Mouse (Mus musculus) heart, embryonic 16.5 days (tissue): ENCODE results near the gene Mob3b. TPM values are rescaled to one million over a fixed set of nuclear protein-coding genes. Genes with fewer than 3 reads are reported as not detected.
A peak's percentile ranks its signal among the peaks of the same experiment; 100 is the strongest.

Experiments
- ATAC-seq: fragments of 200-750 bp; cut with Nextera tagmentation; replicated peaks from 2 replicates; pipeline ENCODE4 v1.8.0; 2017; ENCODE audit warnings: moderate number of reproducible peaks; ENCODE audit not compliant: insufficient read depth, low FRiP score; ENCODE audit errors: extremely low read depth
- H3K27ac ChIP-seq: fragments of 300-500 bp; sonication (generic); 2 replicates; pipeline ENCODE4 v1.5.1; 2014; ENCODE audit warnings: mild to moderate bottlenecking, low read length, control low read depth, moderate library complexity
- H3K27me3 ChIP-seq: fragments of 300-500 bp; sonication (generic); 2 replicates; pipeline ENCODE4 v1.6.1; 2014; ENCODE audit warnings: low read length, mixed read lengths; ENCODE audit not compliant: control insufficient read depth, insufficient read depth
- H3K36me3 ChIP-seq: fragments of 300-500 bp; sonication (generic); 2 replicates; pipeline ENCODE4 v1.6.1; 2014; ENCODE audit not compliant: control insufficient read depth, insufficient read depth
- H3K4me1 ChIP-seq: fragments of 300-500 bp; sonication (generic); 2 replicates; pipeline ENCODE4 v1.6.1; 2014; ENCODE audit warnings: low read length, mixed read lengths; ENCODE audit not compliant: control insufficient read depth, insufficient read depth
- H3K4me2 ChIP-seq: fragments of 300-500 bp; sonication (generic); 2 replicates; pipeline ENCODE4 v1.6.1; 2014; ENCODE audit warnings: low read depth, mild to moderate bottlenecking, control low read depth, low read length
- H3K4me3 ChIP-seq: fragments of 300-500 bp; sonication (generic); 2 replicates; pipeline ENCODE4 v1.5.1; 2014; ENCODE audit warnings: mild to moderate bottlenecking, control low read depth, low read length
- H3K9ac ChIP-seq: fragments of 300-500 bp; sonication (generic); 2 replicates; pipeline ENCODE4 v1.6.1; 2014; ENCODE audit warnings: low read length, control low read depth
- H3K9me3 ChIP-seq: fragments of 300-500 bp; sonication (generic); replicated peaks from 2 replicates; pipeline ENCODE4 v1.6.1; 2016; ENCODE audit warnings: low read length; ENCODE audit not compliant: control insufficient read depth
- WGBS: fragments of 180-500 bp; shearing (Covaris S2); extraction: QIAGEN DNeasy Blood & Tissue Kit; methylation state at CpG from one replicate; pipeline ENCODE4 v1.1.7; 2014; 5-methylcytosine and 5-hydroxymethylcytosine counted together
- polyA plus RNA-seq: library from polyadenylated mRNA; unstranded; fragments of >200 nt; fragmentation: Nextera tagmentation; extraction: Ambion mirVana; gene quantifications from 2 replicates; pipeline ENCODE4 v1.2.1, GENCODE M21; 2015

The Mob3b gene
- polyA plus RNA-seq, 1 experiment from 2014 or later: 3.9 TPM

DNA sequence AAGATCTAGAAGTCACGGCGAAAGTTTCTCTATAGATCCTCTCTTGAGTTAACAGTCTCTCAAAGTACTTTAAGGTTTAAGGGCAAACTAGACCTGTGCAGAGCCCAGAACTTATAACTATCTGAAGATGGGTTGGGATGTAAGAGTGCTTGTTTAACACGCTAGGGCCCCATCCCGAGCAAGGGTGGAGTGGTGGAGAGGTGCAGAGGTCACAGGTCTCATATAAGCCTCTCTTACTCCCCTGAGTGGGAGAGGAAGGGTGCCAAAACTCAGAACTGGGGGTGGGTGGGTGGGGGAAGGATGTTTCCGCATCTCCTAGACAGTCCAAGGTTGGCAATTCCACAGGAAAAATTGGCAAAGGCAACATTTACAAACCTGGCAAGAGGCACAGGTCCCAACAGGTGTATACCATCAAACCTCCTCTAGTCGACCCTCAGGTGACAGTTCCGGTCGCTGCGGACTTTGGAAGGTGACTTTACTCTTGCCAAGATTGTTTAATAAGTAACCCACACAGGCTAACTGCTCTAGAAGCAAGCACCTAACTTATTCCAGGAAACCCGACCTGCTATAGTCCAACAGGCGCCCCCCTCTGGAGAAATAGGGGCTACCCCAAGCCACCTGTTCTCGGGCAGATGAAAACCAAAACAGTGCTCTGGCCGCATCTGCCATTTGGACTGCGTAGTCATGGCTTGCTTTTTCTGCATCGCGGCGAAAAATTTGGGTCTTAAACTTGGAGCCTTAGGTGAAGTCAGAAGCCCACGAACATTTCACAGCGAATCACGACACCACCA is 2.0 kb downstream of the Mob3b start:
- H3K27me3 ChIP-seq: no peaks in the 10 kb centered on the region
- 24% methylated on average over 20 of the region's 20 CpGs for WGBS
- peak overlapping the region; percentile 97 for H3K4me2 ChIP-seq
- H3K4me3 ChIP-seq: peak overlapping the region; percentile 86
- H3K9ac ChIP-seq: peak overlapping the region; percentile 79
- peaks cover 5% of the 10 kb centered on the region for H3K4me1 ChIP-seq
- no peak for ATAC-seq
- no peaks in the 10 kb centered on the region for H3K9me3 ChIP-seq
- no peak overlapping the region for H3K27ac ChIP-seq
- H3K36me3 ChIP-seq: no peaks in the 10 kb centered on the region

DNA sequence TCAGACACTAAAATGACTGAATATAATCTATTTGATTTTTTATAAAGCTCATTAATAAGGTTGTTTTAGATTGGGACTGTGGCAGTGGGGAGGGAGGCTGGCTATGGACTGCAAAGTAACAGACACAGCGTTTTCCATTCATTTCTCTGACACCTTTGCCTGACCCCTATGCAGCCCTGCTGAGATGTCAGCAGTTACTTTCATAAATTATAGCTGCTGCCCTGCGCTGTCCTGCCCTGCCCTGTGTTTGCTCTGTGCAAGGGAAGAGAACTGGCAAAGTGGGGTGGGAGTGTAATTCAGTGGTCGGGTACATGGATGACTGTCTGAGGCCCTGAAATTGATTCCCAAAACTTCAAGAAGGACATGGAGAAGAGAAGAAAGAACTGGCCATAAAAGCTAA is 3.2 kb downstream of the Mob3b start:
- Histone ChIP-seq H3K9ac (no peak overlapping the region), H3K9me3 (no peaks in the 10 kb centered on the region), H3K27me3 (no peaks in the 10 kb centered on the region), H3K4me2 (no peak overlapping the region), H3K27ac (no peak overlapping the region), H3K4me1 (peaks cover 5% of the 10 kb centered on the region), H3K4me3 (no peak overlapping the region), H3K36me3 (no peaks in the 10 kb centered on the region)
- no peak for ATAC-seq
- 74% methylated on average over 3 of the region's 3 CpGs for WGBS

DNA sequence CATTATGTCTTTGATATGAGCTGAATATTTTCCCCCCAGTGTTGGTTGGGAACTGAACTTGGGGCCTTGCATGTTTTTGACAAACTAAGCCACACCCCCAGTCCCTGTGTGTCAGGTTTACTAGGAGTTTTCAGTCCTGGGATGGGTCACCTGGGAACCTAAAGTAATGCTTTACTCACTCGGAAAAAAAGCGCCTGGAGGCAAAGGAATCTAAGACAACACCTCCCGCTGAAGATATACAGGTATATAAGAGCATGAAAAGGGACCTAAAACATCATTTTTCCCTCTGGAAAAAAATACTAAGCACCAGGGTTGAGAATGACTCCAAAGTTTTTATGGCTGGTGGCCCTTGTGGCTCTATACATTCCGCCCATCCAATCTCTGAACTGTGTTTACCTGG is 5.5 kb downstream of the Mob3b start, which contains the start of gene Ifnk:
Ifnk (plus strand) TSS at position 301 of the 400 bp plus-strand sequence.
- no peak for ATAC-seq
- WGBS: 75% methylated on average over 4 of the region's 4 CpGs
- Histone ChIP-seq H3K27ac (no peak within 1 kb of the TSS), H3K9ac (no peak within 1 kb of the TSS), H3K27me3 (no peaks in the 10 kb centered on the region), H3K4me2 (no peak within 1 kb of the TSS), H3K4me1 (peaks cover 3% of the 10 kb centered on the region; the same call in 1 of the 2 replicates), H3K9me3 (no peaks in the 10 kb centered on the region), H3K4me3 (no peak within 1 kb of the TSS), H3K36me3 (no peaks in the 10 kb centered on the region)

DNA sequence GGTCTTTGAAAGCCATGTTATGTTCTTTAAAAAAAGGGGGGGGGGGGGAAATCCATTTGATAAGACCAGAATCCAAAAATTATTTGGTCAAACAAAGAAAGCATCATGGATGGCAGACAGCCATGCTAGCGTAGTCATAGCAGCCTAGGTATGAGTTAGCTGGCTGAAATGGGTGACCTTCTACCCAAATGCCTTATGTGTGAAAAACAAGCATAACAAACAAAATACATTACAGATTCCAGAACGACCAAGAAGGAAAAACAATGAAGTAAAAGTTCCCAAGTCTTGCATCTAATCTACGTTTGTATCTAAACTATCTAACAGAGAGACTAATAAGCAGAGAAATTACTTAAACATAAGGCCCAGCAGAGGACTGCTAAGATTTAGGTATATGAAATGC is 6.6 kb downstream of the Mob3b start:
- Histone ChIP-seq H3K27me3 (no peaks in the 10 kb centered on the region; the same call in 1 of the 2 replicates), H3K36me3 (no peaks in the 10 kb centered on the region), H3K27ac (no peak overlapping the region), H3K4me2 (no peak overlapping the region), H3K9ac (no peak overlapping the region), H3K4me3 (no peak overlapping the region), H3K4me1 (peaks cover 1% of the 10 kb centered on the region; the same call in 1 of the 2 replicates), H3K9me3 (no peaks in the 10 kb centered on the region)
- no peak for ATAC-seq
- WGBS: 85% methylated on average over 3 of the region's 3 CpGs

DNA sequence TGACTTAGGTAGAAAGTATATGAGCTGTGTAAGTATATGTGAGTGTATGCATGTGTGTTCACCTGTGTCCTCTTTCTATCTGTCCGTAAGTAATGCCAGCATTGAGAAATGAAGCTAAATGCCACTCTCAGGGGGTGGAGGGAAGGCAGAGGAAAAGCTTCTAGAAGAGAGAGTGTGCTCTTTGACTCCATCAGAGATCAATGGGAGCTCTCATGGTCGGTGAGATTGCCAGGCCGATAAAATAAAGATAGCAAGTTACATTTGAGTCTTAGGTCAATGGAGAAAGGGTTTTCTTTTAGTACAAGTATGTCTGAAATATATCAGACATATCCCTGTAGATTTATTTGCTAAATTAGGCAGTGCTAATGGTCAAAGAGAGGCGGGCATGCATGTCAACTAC is 9.0 kb downstream of the Mob3b start:
- H3K4me3 ChIP-seq: no peak overlapping the region
- no peak for ATAC-seq
- H3K36me3 ChIP-seq: no peaks in the 10 kb centered on the region
- no peak overlapping the region for H3K9ac ChIP-seq
- 83% methylated on average over 4 of the region's 4 CpGs for WGBS
- H3K4me1 ChIP-seq: no peaks in the 10 kb centered on the region
- H3K27me3 ChIP-seq: no peaks in the 10 kb centered on the region; the same call in 1 of the 2 replicates
- no peak overlapping the region for H3K4me2 ChIP-seq
- no peak overlapping the region for H3K27ac ChIP-seq
- no peaks in the 10 kb centered on the region for H3K9me3 ChIP-seq

DNA sequence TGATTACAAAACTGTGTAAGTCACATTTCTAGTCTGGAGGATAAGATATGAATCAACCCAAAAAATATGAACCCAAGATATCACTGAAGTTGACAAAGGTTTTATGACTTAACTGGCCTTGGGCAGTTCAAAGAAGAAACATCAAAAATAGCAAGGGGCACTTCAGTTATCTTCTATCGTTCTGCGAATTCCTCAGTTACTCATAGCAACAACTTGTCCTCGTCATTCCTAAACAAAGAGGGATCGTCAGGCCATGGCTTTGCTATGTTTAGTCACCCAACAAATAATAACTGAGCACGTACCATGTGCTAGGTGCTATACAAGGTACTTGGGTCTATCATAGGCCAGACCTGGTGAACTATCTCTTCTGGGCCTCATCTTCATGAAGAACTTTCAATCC is 10.7 kb downstream of the Mob3b start:
- Histone ChIP-seq H3K4me3 (no peak overlapping the region), H3K4me2 (no peak overlapping the region), H3K36me3 (no peaks in the 10 kb centered on the region), H3K4me1 (no peaks in the 10 kb centered on the region), H3K9me3 (no peaks in the 10 kb centered on the region), H3K9ac (no peak overlapping the region), H3K27me3 (no peaks in the 10 kb centered on the region; the same call in 1 of the 2 replicates), H3K27ac (no peak overlapping the region)
- WGBS: 56% methylated on average over 5 of the region's 5 CpGs
- no peak for ATAC-seq

DNA sequence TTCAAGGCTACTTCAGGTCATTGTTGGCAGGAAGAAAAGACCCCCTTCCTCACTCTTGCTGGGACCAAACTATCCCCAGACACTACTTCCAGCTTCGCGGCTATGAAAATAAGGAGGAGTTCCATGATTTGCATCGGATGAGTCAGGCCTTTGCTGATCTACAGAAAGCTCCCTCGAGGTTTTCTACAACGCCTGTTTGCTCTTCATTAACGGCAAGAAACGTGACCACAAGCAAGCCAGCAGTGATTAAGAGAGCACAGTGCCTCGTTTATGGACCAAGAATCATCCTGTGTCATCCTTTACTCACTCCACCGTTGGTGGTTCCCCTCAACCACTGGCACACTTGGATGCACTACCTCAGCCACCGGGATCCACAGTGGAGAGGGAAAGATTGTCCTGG is 11.6 kb downstream of the Mob3b start:
- Histone ChIP-seq H3K4me2 (no peak overlapping the region), H3K9ac (no peak overlapping the region), H3K9me3 (no peaks in the 10 kb centered on the region), H3K27ac (no peak overlapping the region), H3K27me3 (no peaks in the 10 kb centered on the region; the same call in 1 of the 2 replicates), H3K36me3 (no peaks in the 10 kb centered on the region), H3K4me3 (no peak overlapping the region), H3K4me1 (no peaks in the 10 kb centered on the region)
- WGBS: 75% methylated on average over 10 of the region's 10 CpGs
- ATAC-seq: no peak

DNA sequence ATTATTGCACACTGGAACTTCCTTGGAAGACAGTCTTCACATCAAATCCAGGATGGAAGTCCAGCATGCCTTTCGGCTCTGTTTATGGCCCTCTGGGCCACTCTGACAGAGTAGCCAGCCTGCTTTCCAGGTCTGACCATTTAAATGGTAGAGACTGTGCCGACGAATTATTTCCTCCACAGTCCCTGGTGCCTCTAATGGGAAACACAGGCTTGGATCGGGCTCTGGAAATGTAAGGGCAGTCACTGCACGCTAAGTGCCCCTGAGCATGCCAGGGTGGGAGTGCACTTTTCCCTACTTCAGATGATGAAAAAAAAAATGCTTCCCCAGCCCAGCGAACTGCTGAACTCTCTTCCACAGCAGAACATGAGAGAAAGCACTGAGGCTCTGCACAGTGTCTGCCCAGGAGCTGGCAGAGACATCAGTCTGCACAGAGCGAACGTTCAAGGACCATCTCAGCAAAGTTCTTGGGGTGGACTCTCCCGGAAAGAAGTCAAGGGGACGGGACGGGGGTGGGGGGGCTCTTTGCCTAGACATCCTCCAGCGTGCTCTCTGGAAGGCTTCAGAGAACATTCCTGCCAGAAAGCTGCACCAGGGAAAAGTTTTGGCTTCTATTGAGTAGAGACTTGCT is 13.7 kb downstream of the Mob3b start:
- Histone ChIP-seq H3K27me3 (no peaks in the 10 kb centered on the region; the same call in 1 of the 2 replicates), H3K9me3 (no peaks in the 10 kb centered on the region), H3K36me3 (no peaks in the 10 kb centered on the region), H3K27ac (no peak overlapping the region), H3K4me3 (no peak overlapping the region), H3K9ac (no peak overlapping the region), H3K4me2 (0 out of 2 replicates have a peak overlapping the region, but pooled peaks have one; percentile 29), H3K4me1 (no peaks in the 10 kb centered on the region)
- no peak for ATAC-seq
- WGBS: 58% methylated on average over 12 of the region's 12 CpGs

DNA sequence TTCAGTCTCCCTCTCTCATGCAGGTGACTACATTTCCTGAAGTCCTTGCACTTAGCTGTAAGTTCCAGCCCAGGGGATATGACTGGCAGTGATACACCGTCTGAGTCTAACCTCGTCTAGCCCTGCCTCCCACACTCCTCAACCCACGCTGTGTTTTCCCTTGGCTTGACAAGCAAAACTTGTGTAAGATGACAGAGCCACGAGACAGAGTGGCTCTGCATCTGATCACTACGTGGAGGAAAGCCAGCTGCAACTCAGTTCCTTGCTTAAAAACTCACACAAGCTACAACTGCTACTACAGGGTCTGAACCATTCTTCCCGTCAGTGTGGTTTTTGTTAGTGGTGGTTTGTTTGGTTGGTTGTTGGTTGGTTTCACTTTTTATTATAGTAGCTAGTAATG is 17.0 kb downstream of the Mob3b start:
- no peaks in the 10 kb centered on the region for H3K27me3 ChIP-seq
- no peaks in the 10 kb centered on the region for H3K4me1 ChIP-seq
- no peaks in the 10 kb centered on the region for H3K9me3 ChIP-seq
- H3K4me3 ChIP-seq: no peak overlapping the region
- H3K9ac ChIP-seq: no peak overlapping the region
- no peak for ATAC-seq
- H3K36me3 ChIP-seq: no peaks in the 10 kb centered on the region
- 50% methylated on average over 6 of the region's 6 CpGs for WGBS
- H3K27ac ChIP-seq: no peak overlapping the region
- no peak overlapping the region for H3K4me2 ChIP-seq
